Mouse (Mus musculus): Measurements from ENCODE around the gene Nudt14.

GRCm38 (mm10) chr12:112932647-112933046 is 9.3 kb downstream of the Nudt14 start:
- TF ChIP-seq CTCF (IDR thresholded peaks at IDR 0.05; ENCODE audit: low read depth, low read length), result no peak
- no peak for TF ChIP-seq GATA1 (IDR thresholded peaks at IDR 0.05; ENCODE audit: borderline replicate concordance, low read length)
- no peak for TF ChIP-seq POLR2AphosphoS5 (IDR thresholded peaks at IDR 0.05; ENCODE audit: insufficient replicate concordance, low read depth, low read length)
- TF ChIP-seq TAL1 (conservative IDR thresholded peaks at IDR 0.05; ENCODE audit: low read depth, low read length), result no peak

Measured in G1E (cell line).